Mouse (Mus musculus): Measurements from ENCODE around the gene Fam131b. TPM values are rescaled to one million over a fixed set of nuclear protein-coding genes. Genes with fewer than 3 reads are reported as not detected.
A peak's percentile ranks its signal among the peaks of the same experiment; 100 is the strongest.

The Fam131b gene
- total RNA-seq (2021) = under 1 TPM; 0.33 to 0.45 TPM
- long read RNA-seq, experiment 1, full-length matches to known transcripts = 1 of 1 reads
- long read RNA-seq, experiment 1, partial matches to known transcripts = 0 of 1 reads
- long read RNA-seq, experiment 1, other reads (novel, unspliced or antisense) = 0 of 1 reads
- long read RNA-seq, experiment 2 = 0 reads

GRCm38 (mm10) chr6:42324482-42325267 lies at the start of gene Fam131b:
Fam131b (minus strand) TSS chr6:42324643.
- H3K4me3 ChIP-seq = peak within 1 kb of the TSS; percentile 77
- H3K27ac ChIP-seq = peak within 1 kb of the TSS; percentile 56
- intact Hi-C loops (cut with DNase I) = no loop called here
- DNase-seq = peak; percentile 69
- TF ChIP-seq CTCF (IDR thresholded peaks at IDR 0.05) = no peak

- Histone ChIP-seq H3K27ac (peak overlapping the region; percentile 2; the same call in 1 of the 2 replicates), H3K4me3 (peak overlapping the region; percentile 72)
- intact Hi-C loops (cut with DNase I) = loop anchor here (2.0 kb wide), 1 partner anchor 23 kb away; no protein-coding TSS in a partner anchor
- no peak for DNase-seq
- TF ChIP-seq CTCF (IDR thresholded peaks at IDR 0.05) = no peak
These were observed 49.4 kb upstream of the Fam131b start for GRCm38 (mm10) chr6:42373669-42374430.

- peak; percentile 71 for DNase-seq
- intact Hi-C loops (cut with DNase I) = loop anchor here (2.0 kb wide), 1 partner anchor 22 kb away; no protein-coding TSS in a partner anchor
- H3K27ac ChIP-seq = peak within 1 kb of the TSS; percentile 71
These were observed 48.5 kb upstream of the Fam131b start, which contains the start of gene Epha1 for GRCm38 (mm10) chr6:42372816-42373547. Epha1 (minus strand) TSS chr6:42373268.

GRCm38 (mm10) chr6:42372421-42372815 lies 48.0 kb upstream of the Fam131b start:
- intact Hi-C loops (cut with DNase I) = loop anchor here (2.0 kb wide), 1 partner anchor 22 kb away; no protein-coding TSS in a partner anchor
- Histone ChIP-seq H3K27ac (peak overlapping the region; percentile 71), H3K4me3 (no peak overlapping the region; the same call in 1 of the 2 replicates)
- TF ChIP-seq CTCF (IDR thresholded peaks at IDR 0.05) = no peak
- DNase-seq = no peak

More at GRCm38 (mm10) chr6:42372816-42373547, 48.5 kb upstream of the Fam131b start, which contains the start of gene Epha1:
- H3K4me3 ChIP-seq = peak within 1 kb of the TSS; percentile 72
- TF ChIP-seq CTCF (IDR thresholded peaks at IDR 0.05) = peak; percentile 71

GRCm38 (mm10) chr6:42372001-42372400 lies 47.6 kb upstream of the Fam131b start:
- intact Hi-C loops (cut with DNase I) = loop anchor here (2.0 kb wide), 1 partner anchor 21 kb away; no protein-coding TSS in a partner anchor
- no peak for TF ChIP-seq CTCF (IDR thresholded peaks at IDR 0.05)
- DNase-seq = no peak
- H3K4me3 ChIP-seq = no peak overlapping the region
- H3K27ac ChIP-seq = peak overlapping the region; percentile 71

GRCm38 (mm10) chr6:42370630-42371363 lies 46.4 kb upstream of the Fam131b start:
- TF ChIP-seq CTCF (IDR thresholded peaks at IDR 0.05) = no peak
- H3K4me3 ChIP-seq = no peak overlapping the region
- intact Hi-C loops (cut with DNase I) = no loop called here
- peak overlapping the region; percentile 24; the same call in 1 of the 2 replicates for H3K27ac ChIP-seq
- DNase-seq = no peak

GRCm38 (mm10) chr6:42369870-42370269 lies 45.4 kb upstream of the Fam131b start:
- no peak for DNase-seq
- H3K27ac ChIP-seq = no peak overlapping the region
- H3K4me3 ChIP-seq = no peak overlapping the region
- no peak for TF ChIP-seq CTCF (IDR thresholded peaks at IDR 0.05)
- intact Hi-C loops (cut with DNase I) = no loop called here

GRCm38 (mm10) chr6:42365215-42365614 lies 40.8 kb upstream of the Fam131b start:
- TF ChIP-seq CTCF (IDR thresholded peaks at IDR 0.05) = no peak
- Histone ChIP-seq H3K4me3 (no peak overlapping the region), H3K27ac (no peak overlapping the region)
- intact Hi-C loops (cut with DNase I) = no loop called here
- no peak for DNase-seq

GRCm38 (mm10) chr6:42364607-42365006 lies 40.2 kb upstream of the Fam131b start:
- Histone ChIP-seq H3K27ac (no peak overlapping the region), H3K4me3 (no peak overlapping the region)
- DNase-seq = no peak
- intact Hi-C loops (cut with DNase I) = no loop called here
- no peak for TF ChIP-seq CTCF (IDR thresholded peaks at IDR 0.05)

GRCm38 (mm10) chr6:42364066-42364465 lies 39.6 kb upstream of the Fam131b start:
- TF ChIP-seq CTCF (IDR thresholded peaks at IDR 0.05) = no peak
- Histone ChIP-seq H3K27ac (no peak overlapping the region), H3K4me3 (no peak overlapping the region)
- intact Hi-C loops (cut with DNase I) = no loop called here
- DNase-seq = no peak

GRCm38 (mm10) chr6:42362974-42363373 lies 38.5 kb upstream of the Fam131b start:
- TF ChIP-seq CTCF (IDR thresholded peaks at IDR 0.05) = no peak
- no peak overlapping the region for H3K27ac ChIP-seq
- H3K4me3 ChIP-seq = no peak overlapping the region
- intact Hi-C loops (cut with DNase I) = no loop called here
- no peak for DNase-seq

Data from gastrocnemius, adult 2 months (tissue).